ENCODE assay signal across 8 mouse cellular contexts in the genomic region with DNA sequence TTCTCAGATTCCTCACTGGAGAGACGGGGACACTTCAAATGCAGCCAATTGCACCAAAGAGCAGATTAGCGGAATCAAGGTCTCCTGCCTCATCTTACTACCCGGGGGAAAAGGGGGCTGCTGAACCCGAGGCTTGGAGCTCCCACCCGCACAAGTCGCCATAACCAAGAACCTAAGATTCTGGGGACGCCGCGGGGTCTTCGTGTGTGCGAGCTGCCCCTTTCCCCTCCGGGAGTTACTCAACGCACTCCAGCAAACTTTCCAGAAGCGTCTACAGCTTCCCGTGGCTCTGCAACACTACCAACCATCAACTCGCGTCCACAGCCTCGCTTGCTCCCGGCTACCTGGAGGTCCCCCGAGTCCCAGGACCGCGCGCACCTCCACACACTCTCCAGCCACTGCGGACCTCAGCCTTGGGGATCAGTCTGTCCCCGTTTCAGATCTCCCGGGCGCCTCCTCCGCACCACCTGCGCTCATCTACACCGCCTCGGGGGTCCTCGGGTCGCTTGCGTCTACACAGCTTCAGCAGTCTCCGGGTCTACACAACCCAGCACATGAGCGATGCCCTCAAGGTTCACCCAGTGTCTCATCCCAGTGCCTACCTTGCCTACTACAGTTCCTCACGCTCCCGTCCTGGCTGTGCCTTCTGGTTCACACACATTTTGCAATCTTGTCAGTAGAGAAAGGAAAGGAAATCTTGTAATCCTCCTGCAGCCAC. TPM values are rescaled to one million over a fixed set of nuclear protein-coding genes. Genes with fewer than 3 reads are reported as not detected.
DNase-seq lines count a peak whose midpoint lies in the region; ATAC-seq and TF ChIP-seq lines count a peak whose summit lies in the region.

No protein-coding gene starts in this region.

- H3K4me2 ChIP-seq in lung, embryonic 14.5 days, result peak overlapping the region; percentile 79

- H3K9ac ChIP-seq in lung, embryonic 14.5 days, result peak overlapping the region; percentile 41; the same call in 1 of the 2 replicates

- H3K4me1 ChIP-seq in lung, embryonic 14.5 days (ENCODE audit: insufficient read depth), result peaks cover 13% of the 10 kb centered on the region
- H3K4me1 ChIP-seq in embryonic facial prominence, embryonic 10.5 days, result peaks cover 71% of the 10 kb centered on the region
- peaks cover 69% of the 10 kb centered on the region for H3K4me1 ChIP-seq in hindbrain, embryonic 10.5 days (replicated peaks)

- DNase-seq in lung, embryonic 14.5 days, result no peak
- no peak for DNase-seq in lung, postnatal 36 days
- DNase-seq in embryonic facial prominence, embryonic 10.5 days (ENCODE audit: low spot score), result peak; percentile 62
- DNase-seq in hindbrain, embryonic 10.5 days (ENCODE audit: low spot score), result peak; percentile 57
- DNase-seq in thymus, postnatal 4 days, result peak; percentile 60
- DNase-seq in cerebellum, postnatal 14 days, result no peak
- no peak for DNase-seq in lung, postnatal 10 days

- no peak overlapping the region for H3K27ac ChIP-seq in lung, embryonic 14.5 days (ENCODE audit: low read depth)
- H3K27ac ChIP-seq in embryonic facial prominence, embryonic 10.5 days (replicated peaks), result peak overlapping the region; percentile 64
- H3K27ac ChIP-seq in hindbrain, embryonic 10.5 days, result peak overlapping the region; percentile 68
- H3K27ac ChIP-seq in macrophage, result no peak overlapping the region

- H3K9me3 ChIP-seq in lung, embryonic 14.5 days (ENCODE audit: low read depth, low read length), result no peaks in the 10 kb centered on the region
- no peaks in the 10 kb centered on the region for H3K9me3 ChIP-seq in embryonic facial prominence, embryonic 10.5 days
- no peaks in the 10 kb centered on the region for H3K9me3 ChIP-seq in hindbrain, embryonic 10.5 days

- ATAC-seq in lung, embryonic 14.5 days (ENCODE audit: insufficient read depth), result peak; percentile 16; the same call in 1 of the 2 replicates

- H3K79me2 ChIP-seq in macrophage (ENCODE audit: inconsistent target), result no peaks in the 10 kb centered on the region

- under 1% methylated on average over 38 of the region's 38 CpGs for WGBS in lung, embryonic 14.5 days
- under 1% methylated on average over 38 of the region's 38 CpGs for WGBS in embryonic facial prominence, embryonic 10.5 days
- WGBS in hindbrain, embryonic 10.5 days, result under 1% methylated on average over 38 of the region's 38 CpGs
- WGBS in macrophage (ENCODE audit: missing documents), result 6% methylated on average over 38 of the region's 38 CpGs

- H3K4me3 ChIP-seq in lung, embryonic 14.5 days (ENCODE audit: low read depth, low read length), result peak overlapping the region; percentile 38
- peak overlapping the region; percentile 65 for H3K4me3 ChIP-seq in embryonic facial prominence, embryonic 10.5 days
- peak overlapping the region; percentile 59 for H3K4me3 ChIP-seq in hindbrain, embryonic 10.5 days
- H3K4me3 ChIP-seq in macrophage (ENCODE audit: inconsistent target), result peak overlapping the region; percentile 22; the same call in 1 of the 2 replicates

- H3K36me3 ChIP-seq in lung, embryonic 14.5 days (ENCODE audit: insufficient read depth), result no peaks in the 10 kb centered on the region
- no peaks in the 10 kb centered on the region for H3K36me3 ChIP-seq in embryonic facial prominence, embryonic 10.5 days (replicated peaks)
- H3K36me3 ChIP-seq in hindbrain, embryonic 10.5 days, result no peaks in the 10 kb centered on the region
- no peaks in the 10 kb centered on the region for H3K36me3 ChIP-seq in macrophage (ENCODE audit: inconsistent target)

- TF ChIP-seq CTCF in lung, embryonic 14.5 days (IDR thresholded peaks at IDR 0.05; ENCODE audit: low read depth), result no peak

- peaks cover 20% of the 10 kb centered on the region for H3K27me3 ChIP-seq in lung, embryonic 14.5 days (ENCODE audit: insufficient read depth, low read length)
- H3K27me3 ChIP-seq in embryonic facial prominence, embryonic 10.5 days (replicated peaks; ENCODE audit: low read depth, poor library complexity, severe bottlenecking), result peaks cover 71% of the 10 kb centered on the region
- H3K27me3 ChIP-seq in hindbrain, embryonic 10.5 days (ENCODE audit: insufficient read depth, poor library complexity, severe bottlenecking), result peaks cover 91% of the 10 kb centered on the region

RNA-seq across cellular contexts. Expression of a gene that starts 0.5 kb away (rescaled TPM):
- 9.9 and 10.9 TPM in 2 replicates for polyA plus RNA-seq in lung, embryonic 14.5 days (2014; fragmentation: Nextera tagmentation; extraction: Ambion mirVana)
- 8.4 and 8.5 TPM in 2 replicates for polyA plus RNA-seq in embryonic facial prominence, embryonic 10.5 days (2016; fragmentation: Nextera tagmentation; extraction: Ambion mirVana)
- polyA plus RNA-seq in hindbrain, embryonic 10.5 days (2016; fragmentation: Nextera tagmentation; extraction: Ambion mirVana), result 6.7 and 6.9 TPM in 2 replicates
- total RNA-seq in macrophage (2018; cell fraction: chromatin; rRNA removed), result 100 to 1,000 TPM in 2 of 26 experiments, 10 to 100 TPM in 24; 35.9 to 104 (median 78.9) TPM
- 10 to 100 TPM; 31.5 to 71.3 (median 44.8) TPM for total RNA-seq in macrophage (2018; cell fraction: cytosol; rRNA removed)
- total RNA-seq in macrophage (2018; cell fraction: nucleus; rRNA removed), result 10 to 100 TPM; 33.8 to 91.9 (median 57.5) TPM
- 14.9 to 18.5 TPM (median 15.9 TPM) in 3 replicates for polyA plus RNA-seq in macrophage (2018)

RNA-seq across cellular contexts. Expression of a gene that starts 45.9 kb away (rescaled TPM):
- 3.6 and 3.9 TPM in 2 replicates for polyA plus RNA-seq in lung, embryonic 14.5 days (2014; fragmentation: Nextera tagmentation; extraction: Ambion mirVana)
- polyA plus RNA-seq in embryonic facial prominence, embryonic 10.5 days (2016; fragmentation: Nextera tagmentation; extraction: Ambion mirVana), result 2.4 and 2.6 TPM in 2 replicates
- polyA plus RNA-seq in hindbrain, embryonic 10.5 days (2016; fragmentation: Nextera tagmentation; extraction: Ambion mirVana), result 2.8 and 3.6 TPM in 2 replicates
- 10 to 100 TPM in 20 of 26 experiments, 1 to 10 TPM in 6; 4.5 to 70.6 (median 39.8) TPM for total RNA-seq in macrophage (2018; cell fraction: chromatin; rRNA removed)
- 10 to 100 TPM; 33.2 to 95.9 (median 60.8) TPM for total RNA-seq in macrophage (2018; cell fraction: cytosol; rRNA removed)
- total RNA-seq in macrophage (2018; cell fraction: nucleus; rRNA removed), result 100 to 1,000 TPM in 2 of 26 experiments, 10 to 100 TPM in 24; 11.9 to 109 (median 63.4) TPM
- 46.2 to 91.4 TPM (median 57.7 TPM) in 3 replicates for polyA plus RNA-seq in macrophage (2018)

Comparison
In these comparisons a context has a peak if more than half of its experiments do, and no peak if none do; other contexts are left out.
1. DNase-seq: peak in embryonic facial prominence, embryonic 10.5 days (single experiment), hindbrain, embryonic 10.5 days (single experiment) and thymus, postnatal 4 days (single experiment); none in lung, embryonic 14.5 days (single experiment), lung, postnatal 36 days (single experiment), cerebellum, postnatal 14 days (0 of 2) and lung, postnatal 10 days (single experiment).
2. H3K27ac ChIP-seq: peak in embryonic facial prominence, embryonic 10.5 days (single experiment) and hindbrain, embryonic 10.5 days (single experiment); none in lung, embryonic 14.5 days (single experiment) and macrophage (single experiment).
3. Peak in every context shown above with its lines, with median percentiles within 50 percentile points of each other: H3K4me3 ChIP-seq.